ENCODE assay signal across 9 mouse cellular contexts in the genomic region with DNA sequence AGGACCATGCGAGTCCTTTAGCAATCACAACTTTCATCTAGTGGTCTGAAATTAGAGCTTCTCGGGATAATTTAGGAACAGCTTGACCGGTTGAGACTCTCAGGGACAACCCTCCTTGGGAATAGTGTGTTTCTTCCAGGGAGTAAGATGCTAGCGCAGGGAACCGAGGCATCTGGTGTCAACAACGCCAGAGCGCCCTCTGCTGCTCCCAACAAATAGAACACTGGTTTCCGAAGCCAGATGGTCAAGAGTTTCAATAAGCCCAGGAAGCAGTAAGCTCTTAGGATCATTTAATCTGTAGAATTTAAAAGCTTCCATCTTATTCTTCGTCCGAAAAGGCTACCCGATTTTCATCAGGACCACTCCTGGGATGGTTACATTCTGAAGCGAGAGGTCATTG.
A peak's percentile ranks its signal among the peaks of the same experiment; 100 is the strongest.
DNase-seq lines count a peak whose midpoint lies in the region; ATAC-seq and TF ChIP-seq lines count a peak whose summit lies in the region.
"Had no signal": no experiment of that assay in that cellular context is flagged by ENCODE, and none has a peak within 500 bp of the region (broad histone marks: within the 10 kb centered on the region; RNA-seq: fewer than 3 reads in every experiment).

No protein-coding gene starts in this region.

- no peak overlapping the region for H3K4me3 ChIP-seq in intestine, postnatal 0 days (ENCODE audit: low read depth, low read length)
- H3K4me3 ChIP-seq in intestine, embryonic 16.5 days (ENCODE audit: low read length), result no peak overlapping the region
- H3K4me3 ChIP-seq in bone marrow macrophage, adult 2 months (ENCODE audit: insufficient read depth, low read length), result no peak overlapping the region
- no peak overlapping the region; the same call in 1 of the 2 replicates for H3K4me3 ChIP-seq in forebrain, embryonic 12.5 days (replicated peaks)
- H3K4me3 ChIP-seq: myocyte had no signal

- H3K9ac ChIP-seq in intestine, postnatal 0 days (ENCODE audit: low read depth, low read length), result no peak overlapping the region
- no peak overlapping the region for H3K9ac ChIP-seq in intestine, embryonic 16.5 days (ENCODE audit: low read depth, low read length)
- no peak overlapping the region for H3K9ac ChIP-seq in forebrain, embryonic 12.5 days

- WGBS in intestine, postnatal 0 days, result 9% methylated on average over 12 of the region's 12 CpGs
- whole genome bisulfite sequencing in intestine, embryonic 16.5 days, result 8% methylated on average over 12 of the region's 12 CpGs
- WGBS in forebrain, embryonic 12.5 days, result 8% methylated on average over 12 of the region's 12 CpGs

- peak; percentile 45 to 56 for DNase-seq in layer of hippocampus, postnatal 14 days (ENCODE audit: low spot score in 2 of 2)
- peak; percentile 91 for DNase-seq in retina, adult 2 months (ENCODE audit: low read depth, low spot score)
- DNase-seq in urinary bladder, postnatal 36 days (ENCODE audit: low spot score in 2 of 2), result no peak
- no peak for DNase-seq in ovary, postnatal 36 days (ENCODE audit: low spot score)

- H3K36me3 ChIP-seq in intestine, postnatal 0 days (ENCODE audit: control insufficient read depth, insufficient read depth), result no peaks in the 10 kb centered on the region
- no peaks in the 10 kb centered on the region for H3K36me3 ChIP-seq in intestine, embryonic 16.5 days (ENCODE audit: control insufficient read depth, insufficient read depth, low read length)
- peaks cover 9% of the 10 kb centered on the region for H3K36me3 ChIP-seq in forebrain, embryonic 12.5 days (replicated peaks)

- H3K4me1 ChIP-seq in intestine, postnatal 0 days (replicated peaks; ENCODE audit: control insufficient read depth, insufficient read depth, low read length), result no peaks in the 10 kb centered on the region
- H3K4me1 ChIP-seq in intestine, embryonic 16.5 days (ENCODE audit: control insufficient read depth, insufficient read depth, low read length), result 0 out of 2 replicates have a peak, but pooled peaks cover 7% of the 10 kb centered on the region
- H3K4me1 ChIP-seq in bone marrow macrophage, adult 2 months (ENCODE audit: control insufficient read depth, insufficient read depth, low read length), result no peaks in the 10 kb centered on the region
- H3K4me1 ChIP-seq in forebrain, embryonic 12.5 days, result peaks cover 20% of the 10 kb centered on the region

- H3K9me3 ChIP-seq in intestine, postnatal 0 days (ENCODE audit: control insufficient read depth), result no peaks in the 10 kb centered on the region
- no peaks in the 10 kb centered on the region for H3K9me3 ChIP-seq in intestine, embryonic 16.5 days (ENCODE audit: control insufficient read depth, low read length)
- no peaks in the 10 kb centered on the region for H3K9me3 ChIP-seq in forebrain, embryonic 12.5 days

- peak; percentile 70 for TF ChIP-seq CTCF in intestine, postnatal 0 days (IDR thresholded peaks at IDR 0.05; ENCODE audit: low read depth)
- 0 out of 2 replicates have a peak, but pooled peaks have one; percentile 20 for TF ChIP-seq CTCF in bone marrow macrophage, adult 2 months (IDR thresholded peaks at IDR 0.05; ENCODE audit: low read depth, low read length)

- no peak overlapping the region for H3K4me2 ChIP-seq in intestine, postnatal 0 days (replicated peaks; ENCODE audit: low read depth)
- no peak overlapping the region for H3K4me2 ChIP-seq in intestine, embryonic 16.5 days (ENCODE audit: low read depth, low read length)
- peak overlapping the region; percentile 17; the same call in 1 of the 2 replicates for H3K4me2 ChIP-seq in forebrain, embryonic 12.5 days

- peaks cover 41% of the 10 kb centered on the region for H3K27me3 ChIP-seq in intestine, postnatal 0 days (replicated peaks; ENCODE audit: control insufficient read depth, insufficient read depth, low read length)
- H3K27me3 ChIP-seq in intestine, embryonic 16.5 days (replicated peaks; ENCODE audit: control insufficient read depth, insufficient read depth, low read length), result peaks cover 37% of the 10 kb centered on the region
- H3K27me3 ChIP-seq in forebrain, embryonic 12.5 days, result no peaks in the 10 kb centered on the region

- no peak for ATAC-seq in intestine, postnatal 0 days
- ATAC-seq in intestine, embryonic 16.5 days, result no peak
- no peak for ATAC-seq in forebrain, embryonic 12.5 days (ENCODE audit: low FRiP score)

- H3K27ac ChIP-seq in intestine, postnatal 0 days (ENCODE audit: low read depth, low read length), result no peak overlapping the region
- H3K27ac ChIP-seq in intestine, embryonic 16.5 days (ENCODE audit: low read length), result no peak overlapping the region
- H3K27ac ChIP-seq in bone marrow macrophage, adult 2 months (ENCODE audit: insufficient read depth, low read depth, low read length), result no peak overlapping the region
- peak overlapping the region; percentile 42; the same call in 1 of the 2 replicates for H3K27ac ChIP-seq in forebrain, embryonic 12.5 days

- TF ChIP-seq POLR2A in bone marrow macrophage, adult 2 months (IDR thresholded peaks at IDR 0.05; ENCODE audit: borderline replicate concordance, low read depth, low read length), result no peak

Comparison
In these comparisons a context has a peak if more than half of its experiments do, and no peak if none do; other contexts are left out.
1. DNase-seq: peak in layer of hippocampus, postnatal 14 days (2 of 2) and retina, adult 2 months (single experiment); none in urinary bladder, postnatal 36 days (0 of 2) and ovary, postnatal 36 days (single experiment).